Mouse (Mus musculus) hindbrain, embryonic 16.5 days (tissue): ENCODE data around the gene Gm20517. TPM values are rescaled to one million over a fixed set of nuclear protein-coding genes. Genes with fewer than 3 reads are reported as not detected.

ENCODE experiments used
- ATAC-seq: fragments of 200-750 bp; cut with Nextera tagmentation; 2 replicates; pipeline ENCODE4 v1.8.0; 2017; ENCODE audit warnings: moderate TSS enrichment, moderate library complexity
- H3K27ac ChIP-seq: fragments of 300-500 bp; sonication (generic); 2 replicates; pipeline ENCODE4 v1.5.1; 2014; ENCODE audit warnings: low read depth, mild to moderate bottlenecking, control low read depth, low read length, moderate library complexity
- H3K27me3 ChIP-seq: fragments of 300-500 bp; sonication (generic); replicated peaks from 2 replicates; pipeline ENCODE4 v1.6.1; 2014; ENCODE audit warnings: low read length; ENCODE audit not compliant: control insufficient read depth, insufficient read depth
- H3K36me3 ChIP-seq: fragments of 300-500 bp; sonication (generic); 2 replicates; pipeline ENCODE4 v1.6.1; 2014; ENCODE audit warnings: mild to moderate bottlenecking, low read length, moderate library complexity, mixed read lengths; ENCODE audit not compliant: control insufficient read depth, insufficient read depth
- H3K4me1 ChIP-seq: fragments of 300-500 bp; sonication (generic); 2 replicates; pipeline ENCODE4 v1.6.1; 2014; ENCODE audit warnings: low read depth, low read length; ENCODE audit not compliant: control insufficient read depth, insufficient read depth
- H3K4me2 ChIP-seq: fragments of 300-500 bp; sonication (generic); 2 replicates; pipeline ENCODE4 v1.6.1; 2014; ENCODE audit warnings: mild to moderate bottlenecking, low read length, control low read depth, moderate library complexity
- H3K4me3 ChIP-seq: fragments of 300-500 bp; sonication (generic); 2 replicates; pipeline ENCODE4 v1.5.1; 2014; ENCODE audit warnings: mild to moderate bottlenecking, low read length, control low read depth, moderate library complexity
- H3K9ac ChIP-seq: fragments of 300-500 bp; sonication (generic); 2 replicates; pipeline ENCODE4 v1.6.1; 2014; ENCODE audit warnings: low read depth, mild to moderate bottlenecking, control low read depth, low read length, moderate library complexity
- H3K9me3 ChIP-seq: fragments of 300-500 bp; sonication (generic); 2 replicates; pipeline ENCODE4 v1.6.1; 2014; ENCODE audit warnings: mild to moderate bottlenecking, low read length, moderate library complexity; ENCODE audit not compliant: control insufficient read depth
- WGBS: fragments of 180-500 bp; shearing (Covaris S2); extraction: QIAGEN DNeasy Blood & Tissue Kit; methylation state at CpG from one replicate; pipeline ENCODE4 v1.1.7; 2014; 5-methylcytosine and 5-hydroxymethylcytosine counted together
- polyA plus RNA-seq: library from polyadenylated mRNA; unstranded; fragments of >200 nt; fragmentation: Nextera tagmentation; extraction: Ambion mirVana; gene quantifications from 2 replicates; pipeline ENCODE4 v1.2.1, GENCODE M21; 2015

Gene Gm20517
- polyA plus RNA-seq, 1 experiment from 2014 or later, result 1.9 TPM

- no peaks in the 10 kb centered on the region for H3K36me3 ChIP-seq
- H3K4me1 ChIP-seq, result no peaks in the 10 kb centered on the region
- no peak for ATAC-seq
- no peak overlapping the region for H3K27ac ChIP-seq
- H3K9ac ChIP-seq, result no peak overlapping the region
- H3K27me3 ChIP-seq, result no peaks in the 10 kb centered on the region
- WGBS, result 56% methylated on average over 3 of the region's 3 CpGs
- H3K9me3 ChIP-seq, result no peaks in the 10 kb centered on the region
- no peak overlapping the region for H3K4me3 ChIP-seq
- no peak overlapping the region for H3K4me2 ChIP-seq
These were observed 103.6 kb downstream of the Gm20517 start for GRCm38 (mm10) chr17:47715037-47715436.

GRCm38 (mm10) chr17:47721183-47721582 lies 109.8 kb downstream of the Gm20517 start:
- no peaks in the 10 kb centered on the region for H3K36me3 ChIP-seq
- no peaks in the 10 kb centered on the region for H3K27me3 ChIP-seq
- no peak for ATAC-seq
- H3K4me3 ChIP-seq, result no peak overlapping the region
- no peaks in the 10 kb centered on the region for H3K4me1 ChIP-seq
- H3K4me2 ChIP-seq, result no peak overlapping the region
- H3K27ac ChIP-seq, result no peak overlapping the region
- no peak overlapping the region for H3K9ac ChIP-seq
- WGBS, result 82% methylated on average over 4 of the region's 4 CpGs
- H3K9me3 ChIP-seq, result no peaks in the 10 kb centered on the region

- H3K27me3 ChIP-seq, result no peaks in the 10 kb centered on the region
- no peak within 1 kb of the TSS for H3K9ac ChIP-seq
- H3K27ac ChIP-seq, result no peak within 1 kb of the TSS
- H3K4me1 ChIP-seq, result no peaks in the 10 kb centered on the region
- no peak within 1 kb of the TSS for H3K4me3 ChIP-seq
- no peak for ATAC-seq
- WGBS, result 86% methylated on average over 11 of the region's 11 CpGs
- H3K4me2 ChIP-seq, result no peak within 1 kb of the TSS
- no peaks in the 10 kb centered on the region for H3K36me3 ChIP-seq
- no peaks in the 10 kb centered on the region for H3K9me3 ChIP-seq
These were observed 115.2 kb downstream of the Gm20517 start, which contains the start of gene Pgc for GRCm38 (mm10) chr17:47726566-47726965. Pgc (plus strand) TSS chr17:47726842.

GRCm38 (mm10) chr17:47730633-47731575 lies 119.5 kb downstream of the Gm20517 start:
- Histone ChIP-seq H3K9ac (no peak overlapping the region), H3K27me3 (no peaks in the 10 kb centered on the region), H3K36me3 (no peaks in the 10 kb centered on the region), H3K9me3 (no peaks in the 10 kb centered on the region), H3K27ac (no peak overlapping the region), H3K4me3 (no peak overlapping the region), H3K4me2 (no peak overlapping the region), H3K4me1 (no peaks in the 10 kb centered on the region)
- ATAC-seq, result no peak
- 51% methylated on average over 24 of the region's 24 CpGs for WGBS

Other genes starting within 250 kb of the Gm20517 start
- 67.0 and 72.1 TPM in 2 replicates for gene Mrps10, start 242.7 kb upstream of the Gm20517 start, polyA plus RNA-seq
- gene Guca1b, start 226.2 kb upstream of the Gm20517 start, polyA plus RNA-seq, result 0.45 and 0.81 TPM in 2 replicates
- gene Guca1a, start 211.0 kb upstream of the Gm20517 start, polyA plus RNA-seq, result 0.66 and 0.80 TPM in 2 replicates
- gene AI661453, start 175.0 kb upstream of the Gm20517 start, polyA plus RNA-seq, result 0.11 and 0.42 TPM in 2 replicates
- gene 1700001C19Rik, start 174.2 kb upstream of the Gm20517 start, polyA plus RNA-seq, result 0.62 and 1.1 TPM in 2 replicates
- 20.0 and 20.5 TPM in 2 replicates for gene Taf8, start 109.3 kb upstream of the Gm20517 start, polyA plus RNA-seq
- 81.7 and 99.9 TPM in 2 replicates for gene Ccnd3, start 106.5 kb upstream of the Gm20517 start, polyA plus RNA-seq
- 35.5 and 37.8 TPM in 2 replicates for gene Bysl, start 97 bp upstream of the Gm20517 start, polyA plus RNA-seq
- gene Med20, start within 50 bp of the Gm20517 start, polyA plus RNA-seq, result 43.7 and 45.3 TPM in 2 replicates
- gene Usp49, start 19.1 kb downstream of the Gm20517 start, polyA plus RNA-seq, result 5.2 TPM in 2 replicates
- gene Tomm6, start 76.8 kb downstream of the Gm20517 start, polyA plus RNA-seq, result 264 and 286 TPM in 2 replicates
- gene Frs3, start 77.4 kb downstream of the Gm20517 start, polyA plus RNA-seq, result 55.7 and 58.1 TPM in 2 replicates
- gene Gm21981, start 82.9 kb downstream of the Gm20517 start, polyA plus RNA-seq, result 1.4 TPM in 2 replicates
- gene Prickle4, start 83.1 kb downstream of the Gm20517 start, polyA plus RNA-seq, result 0.72 and 1.6 TPM in 2 replicates
- gene Pgc, start 115.3 kb downstream of the Gm20517 start, polyA plus RNA-seq, result 0.11 TPM in 1 of 2 replicates, not detected in the other
- gene Tfeb, start 125.4 kb downstream of the Gm20517 start, polyA plus RNA-seq, result 4.6 and 4.7 TPM in 2 replicates
- 2.7 and 3.9 TPM in 2 replicates for gene Mdfi, start 223.1 kb downstream of the Gm20517 start, polyA plus RNA-seq